Mouse (Mus musculus) erythroblast, embryonic 14.5 days (primary cell): ENCODE data around the gene Fam25c.

ENCODE experiments used
- GATA1 ChIP-seq: IDR thresholded peaks from 2 replicates; pipeline ENCODE4 v1.6.1; 2012; ENCODE audit warnings: low read length, inconsistent platforms, mixed read lengths
- TAL1 ChIP-seq: IDR thresholded peaks from 3 replicates; pipeline ENCODE4 v1.6.1; 2012; ENCODE audit warnings: low read length, inconsistent platforms, mixed read lengths

DNA sequence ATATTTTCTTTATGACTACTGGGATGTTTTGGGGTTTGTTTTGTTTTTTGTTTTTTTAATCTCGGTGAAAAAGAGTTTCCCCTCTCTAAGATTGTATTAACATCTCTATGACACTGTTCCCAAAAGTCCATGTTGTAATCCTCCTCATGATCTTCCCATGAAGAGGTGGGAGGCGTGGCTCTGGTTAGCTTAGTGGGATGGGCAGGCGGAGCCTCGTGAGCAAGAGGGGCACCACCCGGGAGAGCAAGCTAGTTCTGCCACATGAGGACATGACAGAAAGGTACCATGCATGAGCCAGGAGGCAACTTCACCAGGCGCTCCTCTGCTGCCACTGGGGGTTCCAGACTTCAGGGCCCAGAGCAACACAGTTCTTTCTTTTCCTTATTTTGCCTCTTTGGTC lies 2.7 kb downstream of the Fam25c start:
- TF ChIP-seq GATA1 (no peak), TAL1 (no peak)
